Mouse (Mus musculus): ENCODE results near the gene Ripply1.

Gene Ripply1

DNA sequence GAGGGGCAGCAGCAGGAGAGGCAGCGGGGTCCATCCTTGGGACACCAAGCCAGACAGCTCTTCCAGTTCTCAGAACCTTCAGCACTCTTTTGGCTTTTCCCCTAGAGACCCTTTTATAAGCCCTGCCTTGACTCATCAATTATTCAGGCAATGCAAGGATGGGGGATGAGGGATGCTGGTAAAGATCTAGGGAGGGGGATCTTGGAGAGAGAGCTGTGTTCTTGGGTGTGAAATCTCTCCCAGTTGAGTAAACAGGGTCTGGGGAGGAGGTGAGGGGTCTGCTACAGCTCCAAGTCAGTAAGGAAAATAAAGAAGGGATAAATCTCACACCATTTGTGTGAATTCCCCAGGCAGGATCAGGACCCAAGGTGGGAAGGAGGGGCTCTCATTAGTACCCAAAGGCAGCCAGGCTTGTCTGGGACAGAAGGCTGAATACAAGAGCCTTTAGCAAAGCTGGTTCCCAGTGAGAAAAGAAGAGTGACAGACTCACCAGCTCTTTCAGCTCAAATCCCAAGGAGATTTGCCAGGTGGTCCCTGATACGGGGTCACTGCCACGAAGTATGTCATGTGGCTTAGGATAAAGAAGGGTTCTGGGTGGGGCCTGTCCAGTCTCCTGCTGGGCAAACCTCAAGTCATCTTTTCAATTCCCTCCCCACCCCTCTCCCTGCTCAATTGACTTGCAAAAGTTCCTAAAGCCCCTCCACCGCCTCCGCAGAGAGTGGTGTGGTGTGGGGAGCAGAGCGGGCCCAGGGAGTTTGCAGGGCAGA lies at the start of gene Ripply1:
Gene Ripply1, minus strand, starts transcription at position 76 of the 767 bp plus-strand sequence.
- no peak for DNase-seq

DNA sequence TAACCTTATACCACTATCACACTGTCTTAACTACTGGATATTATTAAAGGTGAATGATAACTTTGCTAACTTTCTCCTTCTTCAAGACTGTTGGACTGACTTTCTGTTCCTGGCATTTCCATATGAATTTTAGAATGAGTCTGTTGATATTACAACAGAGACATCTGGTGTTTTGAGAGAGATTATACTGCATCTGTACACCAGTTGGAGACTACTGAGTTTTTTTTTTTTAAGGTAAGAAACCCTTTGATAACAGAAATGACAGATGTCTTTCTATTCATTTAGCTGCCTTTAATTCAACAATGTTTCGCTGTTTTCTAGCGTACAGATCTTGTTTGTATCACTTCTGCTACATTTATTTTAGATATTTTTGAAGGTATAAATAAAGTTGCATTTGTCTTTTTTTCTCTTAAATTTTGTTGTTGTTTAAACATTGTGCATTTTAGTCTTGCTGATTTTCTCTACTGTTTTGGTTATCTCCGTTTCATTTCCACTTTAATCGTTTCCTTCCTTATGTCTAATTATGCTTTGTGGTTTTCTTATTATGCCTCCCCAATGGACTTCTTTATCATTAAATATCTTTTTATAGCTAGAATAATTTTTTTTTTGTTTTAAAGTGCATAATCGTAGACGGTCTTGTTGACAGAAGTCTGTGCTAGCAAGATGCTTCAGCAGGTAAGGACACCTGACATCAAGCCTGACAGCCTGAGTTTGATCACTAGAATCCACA lies 46.4 kb upstream of the Ripply1 start:
- DNase-seq = no peak

DNA sequence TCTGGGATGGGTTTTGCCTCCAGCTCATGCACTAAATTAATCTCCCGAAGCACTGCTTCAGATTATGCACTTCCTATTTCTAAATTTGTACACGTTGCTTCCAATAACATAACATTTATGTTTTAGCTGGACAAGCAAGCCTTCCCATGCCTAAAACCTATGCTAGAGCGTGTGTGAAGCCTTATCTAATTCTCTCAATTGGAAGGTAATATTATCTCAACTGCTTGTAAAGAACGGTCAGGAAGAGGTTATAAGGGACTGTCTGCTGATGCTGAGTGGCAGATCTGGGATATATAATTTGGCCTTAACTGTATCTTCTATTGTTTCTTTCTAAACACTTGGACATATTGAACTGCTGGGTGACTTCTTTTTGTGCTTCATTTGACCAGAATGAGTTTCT lies 44.8 kb upstream of the Ripply1 start:
- DNase-seq = no peak

DNA sequence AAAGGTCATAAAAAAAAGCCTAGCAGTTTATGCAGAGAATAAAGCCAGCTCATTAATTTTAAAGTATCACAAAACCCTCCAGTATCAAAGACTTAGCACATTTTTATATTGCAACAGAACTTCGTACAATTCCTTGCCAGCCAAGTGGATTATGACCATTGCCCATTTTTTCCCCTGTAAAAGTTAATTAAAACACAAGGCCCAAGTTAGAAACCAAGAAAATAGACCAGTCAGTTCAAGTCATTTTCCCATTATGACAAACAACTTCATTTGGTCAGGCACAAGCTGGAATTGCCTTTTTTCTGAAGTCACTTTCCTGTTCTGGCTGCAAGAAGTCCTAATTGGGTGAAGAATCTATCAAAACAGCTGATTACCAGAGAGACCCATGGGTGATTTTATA lies 43.2 kb upstream of the Ripply1 start:
- DNase-seq = no peak

DNA sequence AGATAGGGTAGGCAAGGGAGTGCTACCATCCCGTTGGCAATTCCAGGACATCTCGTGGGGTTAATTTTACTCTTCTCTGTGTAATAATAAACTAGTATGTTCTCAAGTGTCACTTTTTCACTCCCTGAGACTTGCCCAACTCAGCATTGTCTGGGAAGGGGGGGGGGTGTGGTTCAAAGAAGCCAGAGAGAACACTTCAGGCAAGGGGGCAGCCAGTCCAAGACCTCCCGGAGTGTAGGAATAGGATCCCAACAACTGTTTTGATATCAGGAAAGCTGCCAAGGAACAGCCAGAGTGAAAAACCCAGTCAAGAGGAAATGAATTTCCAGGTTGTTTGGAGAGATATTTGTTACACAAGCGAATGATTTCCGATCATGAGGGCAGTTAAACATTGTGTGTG lies 33.0 kb upstream of the Ripply1 start:
- no peak for DNase-seq

DNA sequence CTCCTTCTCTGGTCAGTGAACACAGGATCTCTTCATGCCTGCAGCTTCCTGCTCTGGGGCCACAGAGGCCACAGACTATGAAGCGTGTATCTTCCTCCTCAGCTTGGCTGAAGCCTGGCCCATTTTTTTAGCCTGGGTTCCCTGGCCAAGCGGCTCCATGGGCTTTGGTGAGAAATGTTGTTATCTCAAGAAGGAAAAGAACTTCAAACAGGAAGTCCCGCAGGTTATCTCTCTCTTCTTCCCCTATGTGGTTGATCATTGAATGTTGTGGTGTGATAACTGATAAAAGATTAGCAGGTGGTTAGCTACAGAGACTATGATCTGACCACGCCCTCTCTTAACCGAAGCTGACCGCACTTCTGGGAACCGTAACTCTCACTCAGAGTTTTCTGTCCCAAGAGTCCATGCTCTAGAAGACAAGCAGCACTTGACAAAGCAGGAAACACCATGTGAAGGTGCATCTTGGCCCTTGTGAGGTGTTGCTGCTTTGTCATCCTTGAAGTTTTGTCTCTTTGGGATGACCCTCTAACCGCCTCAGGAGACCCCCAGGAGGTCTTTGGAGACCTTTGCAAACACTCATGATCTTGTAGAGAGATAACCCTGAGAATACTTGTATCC lies 32.0 kb upstream of the Ripply1 start:
- DNase-seq = no peak

DNA sequence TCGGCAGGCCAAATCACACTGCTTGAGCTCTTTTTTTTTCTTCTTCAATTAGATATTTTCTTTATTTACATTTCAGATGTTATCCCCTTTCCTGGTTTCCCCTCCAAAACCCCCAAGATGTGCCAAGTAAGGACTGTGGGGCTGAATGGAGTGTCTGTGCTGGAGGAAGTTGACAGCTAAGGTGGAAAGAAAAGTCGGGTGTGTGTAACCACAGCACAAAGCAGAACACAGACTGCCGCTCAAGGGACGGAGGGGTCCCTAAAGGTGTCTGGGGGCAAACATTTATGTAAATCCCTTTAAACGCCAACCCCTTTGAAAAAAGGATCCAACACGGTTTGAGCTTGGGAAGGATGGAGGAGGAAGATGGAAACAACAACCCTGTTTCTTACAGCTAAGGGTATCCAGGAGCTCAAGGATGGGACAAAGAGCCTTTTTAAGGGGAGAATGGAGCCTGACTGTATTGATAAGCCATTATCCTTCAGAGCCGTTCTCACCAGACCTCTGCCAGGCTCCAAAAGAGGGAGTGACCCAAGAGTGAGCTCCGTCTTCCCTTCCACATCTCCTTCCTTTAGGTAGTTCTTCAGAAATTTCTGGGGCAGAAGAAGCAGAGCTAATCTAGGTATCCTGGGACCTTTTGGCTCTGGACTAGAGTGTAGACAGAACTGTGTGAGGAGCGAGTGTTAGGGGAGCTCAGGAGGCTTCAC lies 31.3 kb upstream of the Ripply1 start:
- DNase-seq = no peak

DNA sequence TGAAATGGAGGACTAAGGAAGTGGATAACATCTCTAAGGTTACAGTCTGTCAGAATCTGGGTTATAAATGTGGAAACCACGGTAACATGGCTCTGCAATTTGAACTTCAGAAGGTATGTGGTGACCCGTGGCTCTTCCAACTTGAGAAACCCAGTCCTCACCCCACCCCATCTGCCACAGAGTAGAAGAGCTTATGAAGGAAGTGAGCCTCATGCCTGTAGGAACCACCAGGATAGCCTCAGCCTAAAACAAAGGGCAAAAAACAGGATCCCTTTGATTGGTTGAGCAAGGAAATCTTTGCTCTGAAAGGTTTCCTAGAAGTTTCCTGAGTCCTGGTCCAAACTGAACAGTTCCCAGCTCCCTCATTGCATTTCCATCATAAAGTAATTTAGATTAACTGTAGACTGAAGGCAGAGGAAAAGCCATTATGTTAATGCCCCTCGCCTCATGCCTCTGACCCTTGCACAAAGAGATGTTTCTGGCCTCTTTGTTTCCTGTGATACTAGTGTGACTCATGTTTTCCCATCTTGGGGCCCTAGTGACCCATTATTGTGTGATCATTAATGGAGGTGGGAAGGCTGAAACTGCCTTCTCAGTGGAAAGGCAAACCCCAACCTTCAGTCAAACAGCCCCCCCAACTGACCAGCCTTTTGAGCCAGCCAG lies 30.6 kb upstream of the Ripply1 start:
- no peak for DNase-seq

DNA sequence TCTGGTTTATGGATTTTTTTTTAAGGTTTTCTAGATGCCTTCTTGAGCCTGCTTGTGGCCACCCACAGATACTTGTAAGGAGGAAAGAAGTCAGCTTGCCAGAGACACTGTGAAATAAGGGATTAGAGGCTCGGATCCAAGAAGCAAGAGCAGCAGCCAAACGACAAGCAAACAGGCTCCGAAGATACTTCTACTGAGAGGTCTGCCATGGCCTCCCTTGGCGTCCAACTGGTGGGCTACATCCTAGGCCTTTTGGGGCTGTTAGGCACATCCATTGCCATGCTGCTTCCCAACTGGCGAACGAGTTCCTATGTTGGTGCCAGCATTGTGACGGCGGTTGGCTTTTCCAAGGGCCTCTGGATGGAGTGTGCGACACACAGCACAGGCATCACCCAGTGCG lies 26.3 kb upstream of the Ripply1 start:
- DNase-seq = no peak

DNA sequence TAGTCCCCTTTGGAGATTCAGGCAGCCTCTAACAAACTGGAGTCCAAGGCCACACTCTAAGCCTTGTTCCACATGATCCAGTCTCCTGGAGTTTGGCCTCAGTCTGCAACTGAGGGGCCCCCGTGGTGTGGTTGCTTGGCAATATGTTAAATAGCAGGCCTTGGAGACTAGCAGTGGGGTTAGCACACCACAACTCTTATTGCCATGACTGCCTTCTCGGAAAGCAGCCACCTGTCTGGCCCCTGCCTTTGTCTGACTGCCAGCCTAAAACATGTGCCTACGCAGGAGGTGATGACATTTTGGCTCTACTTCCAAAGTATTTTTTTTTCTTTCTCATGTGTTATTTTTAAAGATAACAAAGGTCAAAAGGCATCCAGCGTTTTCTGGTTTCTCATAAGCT lies 25.9 kb upstream of the Ripply1 start:
- DNase-seq = peak; percentile 2

DNA sequence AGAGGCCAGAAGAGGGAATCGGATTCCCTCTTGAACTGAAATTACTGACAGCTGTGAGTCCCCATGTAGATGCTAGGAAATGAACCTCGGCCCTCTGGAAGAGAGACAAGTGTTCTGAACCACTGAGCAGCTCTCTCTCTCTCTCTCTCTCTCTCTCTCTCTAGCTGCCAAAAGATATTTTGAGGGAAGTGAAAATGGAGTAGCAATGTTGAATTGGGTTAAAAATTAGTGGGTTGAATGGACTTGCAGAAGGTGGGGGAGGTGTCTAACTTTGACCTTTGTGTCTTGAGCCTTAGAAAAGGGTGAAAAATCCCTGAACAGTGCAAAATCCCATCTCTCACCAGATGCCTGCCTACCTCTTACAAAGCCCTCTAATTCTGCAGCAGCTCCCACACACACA lies 25.2 kb upstream of the Ripply1 start:
- DNase-seq = no peak

DNA sequence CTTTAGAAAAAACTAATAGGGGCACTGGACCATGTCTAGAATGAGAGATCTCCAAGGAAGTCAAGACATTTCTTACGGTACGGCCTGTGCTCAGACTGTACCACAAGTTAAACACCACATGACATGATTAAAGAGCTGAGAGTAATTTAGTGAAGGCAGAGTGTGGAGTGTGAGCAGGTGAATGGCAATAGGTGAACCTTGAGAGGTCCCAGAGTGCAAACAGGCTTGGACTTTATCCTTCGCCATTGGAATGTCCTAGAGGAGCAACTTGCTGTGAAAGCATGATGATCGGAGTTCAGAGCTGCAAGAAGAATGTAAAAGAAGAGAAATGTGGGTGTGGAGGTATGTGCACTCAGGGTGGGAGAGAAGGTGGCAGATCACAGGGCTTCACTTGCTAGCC lies 23.8 kb upstream of the Ripply1 start:
- DNase-seq = no peak

DNA sequence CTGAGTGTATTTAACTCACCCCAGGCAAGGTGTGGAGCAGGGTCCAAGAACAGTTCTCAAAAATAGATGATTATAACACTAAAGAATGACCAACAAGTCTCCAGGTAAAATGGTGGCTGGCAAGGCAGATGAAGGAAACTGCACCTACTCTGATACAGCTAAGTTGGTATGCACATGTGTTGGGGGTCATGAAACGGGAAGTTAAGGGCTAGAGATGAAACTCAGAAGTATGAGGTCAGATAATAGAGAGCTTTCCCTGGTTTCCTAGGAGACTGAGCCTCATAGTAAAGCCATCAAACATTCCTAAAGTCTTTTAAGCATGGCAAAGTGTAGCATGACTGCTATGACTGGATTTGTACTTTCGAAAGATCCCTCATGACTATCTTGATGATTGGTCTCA lies 20.9 kb upstream of the Ripply1 start:
- DNase-seq = no peak

DNA sequence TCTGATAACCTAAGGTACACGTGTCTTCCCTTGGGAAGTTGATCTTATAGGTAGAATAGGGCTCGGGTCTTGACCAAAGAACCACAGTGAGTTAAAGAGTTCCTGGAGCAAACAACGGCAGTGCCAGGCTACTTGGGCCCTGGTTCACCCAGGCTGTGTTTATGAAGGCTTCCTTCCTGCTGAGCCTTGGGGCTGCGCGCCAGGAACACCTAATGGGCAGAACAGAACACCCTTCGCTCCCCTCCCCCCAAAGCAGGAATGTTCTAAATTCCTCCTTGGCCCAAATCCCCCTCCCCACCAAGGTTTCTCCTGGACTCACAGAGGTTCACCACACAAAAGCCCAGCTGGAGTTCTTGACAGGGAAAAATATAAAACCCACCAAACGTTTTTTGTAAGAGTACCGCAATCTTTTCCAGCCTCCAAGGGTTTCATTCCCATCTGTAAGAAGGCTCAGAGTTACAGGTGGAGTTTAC lies 18.3 kb upstream of the Ripply1 start, which contains the start of gene Cldn2:
Gene Cldn2, plus strand, starts transcription at position 423 of the 473 bp plus-strand sequence.
- DNase-seq = no peak

DNA sequence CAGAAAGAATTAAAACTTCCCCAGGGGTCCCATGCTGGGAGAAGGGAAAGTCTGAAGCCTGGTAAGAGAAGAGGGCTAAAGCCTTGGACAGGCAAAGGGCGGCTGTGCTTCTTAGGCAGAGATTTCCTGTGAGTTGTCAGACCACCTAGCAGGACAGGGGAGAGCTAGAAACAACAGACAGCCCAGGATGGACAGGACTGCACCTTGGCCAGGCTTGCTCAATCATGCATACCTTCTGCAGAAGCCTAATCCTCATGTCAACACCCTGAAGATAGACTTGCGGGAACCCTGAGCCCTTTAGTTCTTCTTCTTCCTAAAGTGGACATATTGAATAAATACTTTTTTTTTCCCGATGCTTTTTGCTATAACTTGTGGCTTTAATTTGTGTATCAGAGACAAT lies 17.8 kb upstream of the Ripply1 start:
- DNase-seq = no peak

DNA sequence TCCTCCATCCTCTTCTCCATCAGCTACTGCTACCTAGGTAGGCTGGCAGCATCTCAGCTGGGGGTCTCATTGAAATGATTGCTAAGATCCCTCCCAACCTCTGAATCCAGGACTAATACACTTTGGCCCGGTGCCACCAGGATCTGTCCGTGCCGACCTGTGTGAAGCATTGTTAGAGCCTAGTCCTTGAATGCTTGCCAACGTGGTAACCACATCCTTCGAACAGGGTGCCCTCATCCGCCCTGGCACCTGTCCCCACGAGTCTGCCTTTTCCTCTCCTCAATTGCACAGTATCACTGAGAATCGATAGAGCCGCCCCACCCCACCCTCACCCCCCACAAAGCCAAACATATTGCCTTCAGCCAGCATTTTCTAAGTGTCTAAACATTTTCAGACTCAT lies 15.7 kb upstream of the Ripply1 start:
- DNase-seq = no peak

DNA sequence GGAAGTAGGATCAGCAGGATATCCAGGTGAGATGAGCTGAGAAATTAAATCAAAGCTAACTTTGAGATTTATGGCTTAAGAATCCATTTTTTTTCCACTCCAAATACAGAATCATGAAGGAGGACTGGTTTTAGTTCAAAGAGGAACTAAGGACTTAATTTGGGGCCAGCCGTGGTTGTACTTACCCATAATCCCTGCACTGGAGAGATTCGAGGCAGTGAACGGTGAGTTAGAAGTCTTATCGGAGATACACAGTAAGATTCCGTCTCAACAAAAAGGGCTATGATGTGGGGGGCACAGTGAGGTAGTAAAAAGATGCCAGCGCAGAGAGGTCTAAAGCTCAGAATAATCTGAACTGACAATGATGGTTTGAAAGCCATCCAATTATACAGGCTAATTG lies 13.9 kb upstream of the Ripply1 start:
- no peak for DNase-seq

DNA sequence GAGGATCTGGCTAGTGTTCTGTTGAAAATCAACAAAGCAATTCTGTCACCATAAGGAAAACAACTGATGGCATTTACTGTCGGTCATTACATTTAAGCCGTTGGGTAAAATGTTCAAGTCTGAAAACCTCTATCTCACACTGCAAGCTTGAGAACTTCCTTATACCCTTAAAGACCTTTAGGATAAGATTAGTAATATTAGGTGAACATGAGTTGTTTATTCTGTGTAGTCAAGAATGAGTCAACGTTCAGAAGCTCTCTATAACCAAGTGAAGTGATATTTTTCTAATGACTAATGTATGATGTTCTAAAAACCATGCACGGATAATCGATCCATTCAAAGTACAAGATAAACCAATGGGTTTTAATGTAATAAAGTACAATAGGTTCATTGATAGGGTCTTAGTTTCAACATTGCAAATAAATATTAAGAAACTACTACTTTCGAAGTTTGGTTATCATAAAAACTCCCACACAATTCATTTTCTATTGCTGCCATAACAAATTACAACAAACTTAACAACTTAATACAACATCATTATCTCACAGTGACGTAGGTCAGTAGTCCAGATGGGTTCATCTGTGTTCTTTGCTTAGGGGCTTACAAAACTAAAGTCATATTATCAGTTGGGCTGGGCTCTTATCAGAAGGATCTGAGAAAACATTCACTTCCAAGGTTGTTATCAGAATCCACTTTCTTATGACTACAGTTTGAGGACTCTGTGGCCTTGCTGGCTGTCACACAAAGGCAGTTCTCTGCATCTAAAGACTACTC lies 12.1 kb upstream of the Ripply1 start:
- DNase-seq = no peak

DNA sequence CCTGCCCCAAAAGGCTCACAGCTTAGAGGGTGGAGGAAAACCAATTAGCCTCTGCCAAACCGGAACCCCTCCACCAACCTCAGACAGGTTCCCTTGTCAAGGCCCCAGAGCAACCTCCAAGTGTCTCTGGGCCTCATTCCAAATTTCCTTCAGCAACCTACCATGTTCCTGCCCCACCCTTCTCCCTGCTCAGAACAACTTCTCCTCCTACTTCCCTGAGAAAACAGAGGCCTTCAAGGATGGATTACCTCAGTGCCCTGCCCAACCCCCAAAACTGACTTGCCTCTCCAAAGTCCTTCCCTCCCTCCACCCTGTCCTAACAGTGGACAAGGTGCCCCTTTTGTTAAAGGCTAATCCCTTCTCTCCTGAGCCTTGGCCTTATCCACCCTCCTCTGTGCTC lies 3.6 kb upstream of the Ripply1 start:
- no peak for DNase-seq

DNA sequence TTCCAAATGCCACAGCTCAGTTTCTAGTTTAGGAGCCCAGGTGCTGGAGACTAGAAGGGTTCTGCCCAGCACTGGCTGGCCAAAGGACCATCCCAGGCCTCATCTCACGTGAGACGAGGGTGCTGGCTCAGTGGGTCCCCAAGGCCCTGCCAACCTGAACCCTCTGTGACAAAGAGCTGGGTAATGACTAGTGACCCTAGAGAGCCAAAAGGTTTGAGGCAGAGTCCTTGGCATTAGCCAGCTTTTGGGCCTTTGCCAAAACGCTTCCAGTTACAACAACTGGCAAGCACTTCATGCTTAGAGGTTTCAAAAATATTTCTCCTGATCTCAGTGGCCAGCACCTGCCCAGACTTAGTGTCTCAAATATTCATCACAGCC lies 881 bp upstream of the Ripply1 start:
- no peak for DNase-seq

DNA sequence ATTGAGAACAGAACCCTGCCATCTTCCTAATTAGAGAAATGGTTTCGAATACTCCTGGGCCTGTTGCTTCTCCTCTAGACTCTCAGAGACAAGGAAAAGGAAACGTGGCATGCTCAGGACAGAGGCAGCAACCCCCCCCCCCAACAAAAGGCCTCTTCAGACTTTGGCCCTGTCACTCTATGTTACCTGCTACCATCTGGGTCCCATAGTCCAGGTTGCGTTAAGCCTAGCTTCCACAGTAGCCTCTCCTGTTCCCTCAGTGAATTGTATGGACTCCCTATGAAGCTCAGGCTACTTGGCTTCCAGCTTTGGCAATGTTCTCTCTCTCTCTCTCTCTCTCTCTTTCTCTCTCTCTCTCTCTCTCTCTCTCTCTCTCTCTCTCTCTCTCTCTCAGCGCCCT lies 590 bp downstream of the Ripply1 start:
- DNase-seq = no peak

DNA sequence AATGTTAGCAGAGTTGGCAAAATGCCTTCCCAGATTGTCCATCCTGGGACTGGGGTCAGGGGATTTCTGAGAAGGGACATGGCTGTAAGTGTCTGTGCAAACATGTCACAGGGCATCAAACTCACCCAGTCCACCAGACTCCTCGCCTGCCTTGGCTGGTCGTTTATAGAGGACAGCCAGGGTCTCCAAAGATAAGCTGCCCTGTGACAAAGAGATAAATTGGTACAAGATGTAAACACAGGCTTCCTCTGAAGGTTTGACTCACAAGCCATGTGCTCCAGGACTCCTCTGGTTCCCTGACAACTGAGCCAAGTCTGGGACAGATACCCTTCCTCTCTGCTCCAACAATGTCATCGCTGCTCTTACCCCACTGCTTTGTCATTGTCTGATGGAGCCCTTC lies 1.2 kb downstream of the Ripply1 start:
- DNase-seq = no peak

All from right cerebral cortex, adult 18-20 months (tissue).